Mouse (Mus musculus): ENCODE data around the gene Ifna4.

Ifna4 gene

DNA sequence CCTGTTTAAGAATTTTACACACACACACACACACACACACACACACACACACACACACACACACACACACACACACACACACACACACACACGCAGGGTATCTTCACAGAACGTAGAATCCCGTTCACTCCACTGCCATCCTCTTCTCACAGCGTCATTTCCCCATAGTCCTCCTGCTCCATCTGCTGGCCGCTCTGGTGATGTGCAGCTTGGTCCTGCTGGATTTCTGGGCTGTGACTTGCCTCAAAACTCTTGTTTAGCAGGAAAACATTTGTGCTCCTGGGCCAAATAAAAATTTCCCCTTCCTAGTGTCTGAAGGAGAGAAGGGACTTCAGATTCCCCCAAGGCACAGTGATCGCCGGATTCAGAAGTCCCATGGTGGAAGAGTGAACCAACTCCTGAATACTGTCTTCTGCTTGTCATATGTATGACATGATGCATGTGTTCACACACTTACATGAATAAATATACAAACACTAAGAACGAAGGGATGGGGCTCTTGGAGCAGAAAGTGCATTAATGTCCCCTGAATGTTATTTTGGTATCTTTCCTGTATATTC lies 25.8 kb downstream of the Ifna4 start:
- peak; percentile 83 for DNase-seq

DNA sequence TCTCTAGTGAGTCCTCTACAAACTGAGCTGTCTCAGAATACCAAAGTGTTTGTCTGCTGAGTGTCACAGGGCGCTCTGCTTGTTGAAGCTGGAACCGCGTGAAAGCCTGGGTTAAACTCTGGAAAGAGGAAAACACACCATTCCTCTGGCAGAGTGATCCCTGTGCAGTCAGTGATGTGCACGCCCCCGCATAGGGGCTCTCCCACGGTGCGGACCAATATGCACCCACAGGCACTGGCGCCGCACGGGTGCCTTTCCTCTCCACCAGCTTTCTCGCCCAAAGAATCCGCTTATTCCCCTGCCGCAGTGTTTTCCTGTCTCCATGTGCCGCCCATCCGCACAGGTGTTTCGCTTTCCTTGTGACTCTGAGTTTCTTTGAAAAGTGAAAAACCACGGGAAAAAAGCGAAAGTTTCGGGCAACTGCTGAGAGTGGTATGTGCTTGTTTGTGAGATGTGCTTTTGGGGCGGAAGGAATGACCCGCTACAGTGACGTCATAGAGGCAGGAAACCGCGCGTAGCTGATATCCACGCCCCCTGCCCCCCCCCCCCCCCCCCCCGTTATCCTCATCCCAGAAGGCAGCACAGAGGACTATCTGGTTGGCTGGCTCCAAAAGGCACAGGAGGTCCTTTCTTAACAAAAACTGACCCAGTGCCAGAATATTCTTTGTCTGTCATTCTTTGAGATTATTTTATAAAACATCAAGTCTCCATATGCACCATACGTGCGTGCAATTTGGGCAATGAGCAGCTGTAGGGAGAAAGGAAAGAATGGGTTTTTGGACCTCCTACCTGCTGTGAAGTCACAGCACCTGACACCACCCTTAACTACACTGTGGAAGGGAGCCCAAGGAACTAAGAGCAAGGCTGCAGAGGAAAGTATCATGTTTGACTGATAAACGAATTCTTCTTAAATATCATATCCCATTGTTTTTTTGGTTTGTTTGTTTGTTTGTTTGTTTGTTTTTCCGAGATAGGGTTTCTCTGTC lies 26.6 kb downstream of the Ifna4 start:
- DNase-seq = peak; percentile 34

DNA sequence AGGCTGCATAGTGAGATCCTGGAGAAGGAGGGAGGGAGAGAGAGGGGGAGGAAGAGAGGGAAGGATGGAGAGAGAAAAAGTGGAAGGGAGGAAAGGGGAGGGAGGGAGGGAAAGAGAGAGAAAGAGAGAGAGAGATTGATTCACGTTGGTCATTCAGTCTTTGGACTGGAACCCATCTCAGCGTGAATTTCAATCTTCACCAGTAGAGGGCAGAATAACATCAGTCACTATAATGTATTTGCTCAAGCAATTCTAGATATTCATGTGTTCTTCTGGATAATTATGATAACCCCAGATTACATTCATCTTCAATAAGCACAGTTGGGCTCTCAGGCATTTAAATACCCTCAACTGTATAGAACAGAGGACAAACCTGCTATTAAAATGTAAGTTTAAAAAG lies 31.0 kb downstream of the Ifna4 start:
- peak; percentile 76 for DNase-seq

DNA sequence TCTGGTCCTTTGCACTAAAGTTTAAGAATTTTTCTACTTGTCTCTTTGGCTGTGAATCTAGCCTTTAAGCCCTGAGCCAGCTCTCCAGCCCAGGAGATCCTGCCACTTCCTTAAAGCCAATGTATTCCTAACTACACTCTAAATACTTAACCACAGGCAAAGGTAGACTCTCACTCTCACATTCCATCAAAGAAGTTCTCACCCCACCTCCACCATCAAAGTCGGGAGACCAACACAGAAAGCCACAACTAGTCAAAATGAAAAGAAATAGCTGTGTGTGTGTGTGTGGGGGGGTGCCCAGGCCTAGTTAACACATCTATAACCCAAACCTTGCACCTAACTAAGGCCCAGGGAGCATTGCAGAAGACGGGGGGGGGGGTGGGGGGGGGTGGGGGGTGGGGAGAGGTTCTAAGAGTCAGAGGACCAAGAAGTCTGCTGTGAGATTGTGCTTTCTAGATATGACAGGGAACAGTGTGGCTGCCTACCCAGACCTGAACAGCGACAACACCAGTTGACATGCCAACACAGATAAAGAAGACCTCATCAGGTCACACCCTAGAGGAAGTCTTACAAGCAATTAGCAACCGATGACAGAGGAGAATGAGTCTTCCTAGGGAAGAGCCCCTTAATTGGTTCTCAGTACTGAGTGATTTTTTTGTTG lies 33.9 kb downstream of the Ifna4 start:
- no peak for DNase-seq

DNA sequence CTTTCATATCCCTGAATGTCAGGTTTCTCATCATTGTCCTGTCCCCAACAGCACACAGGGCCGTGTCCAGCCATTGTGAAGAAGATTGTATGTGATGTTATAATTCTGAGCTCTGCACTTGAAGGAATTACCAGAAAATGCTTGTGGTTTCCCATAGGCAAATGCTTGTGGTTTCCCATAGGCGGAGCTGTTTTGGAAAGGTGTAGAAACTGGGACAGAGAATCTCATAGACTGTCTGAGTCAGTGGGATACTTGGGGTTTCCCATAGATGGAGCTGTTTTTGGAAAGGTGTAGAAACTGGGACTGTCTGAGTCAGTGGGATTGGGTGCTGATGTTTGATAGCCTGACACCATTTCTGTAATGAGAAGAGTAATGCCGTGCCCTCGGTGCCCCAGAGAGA lies 34.9 kb downstream of the Ifna4 start:
- no peak for DNase-seq

DNA sequence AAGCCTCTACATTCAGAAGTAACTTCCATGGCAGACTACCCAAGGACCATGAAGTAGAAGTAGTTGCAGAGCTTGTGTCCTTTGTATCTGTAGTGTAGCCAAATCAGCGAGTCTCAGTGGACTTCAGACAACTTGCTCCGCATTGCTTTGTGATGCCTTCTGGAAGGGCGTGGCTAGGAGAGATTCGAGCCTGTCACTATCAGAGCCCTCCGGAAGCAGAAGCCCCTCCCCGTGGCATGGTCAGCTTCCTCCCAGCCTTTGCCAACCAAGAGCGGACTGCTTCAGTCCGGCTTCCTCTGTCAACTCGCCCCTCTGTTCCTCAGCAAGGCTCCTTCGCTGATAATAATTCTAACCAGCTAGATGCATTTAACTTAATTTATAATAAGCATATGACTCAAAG lies 36.6 kb downstream of the Ifna4 start:
- DNase-seq = no peak

DNA sequence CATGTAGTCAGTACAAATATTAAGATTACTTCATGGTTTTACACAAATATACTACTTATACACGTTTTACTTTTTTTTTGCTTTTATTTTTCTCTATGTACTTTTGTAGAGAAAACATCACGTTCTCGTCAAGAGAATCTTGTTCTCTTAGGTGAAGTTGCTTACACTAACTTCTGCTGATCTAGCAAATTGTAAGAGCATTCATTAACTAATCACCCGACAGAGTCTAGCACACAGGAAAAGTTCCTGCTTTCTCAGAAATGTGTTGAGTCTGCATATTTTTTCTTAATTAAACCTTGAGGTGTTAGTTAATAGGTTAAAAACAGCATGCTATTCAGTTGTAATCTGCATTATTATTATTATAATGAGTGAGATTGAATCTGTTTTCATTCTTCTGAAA lies 37.1 kb downstream of the Ifna4 start:
- no peak for DNase-seq

DNA sequence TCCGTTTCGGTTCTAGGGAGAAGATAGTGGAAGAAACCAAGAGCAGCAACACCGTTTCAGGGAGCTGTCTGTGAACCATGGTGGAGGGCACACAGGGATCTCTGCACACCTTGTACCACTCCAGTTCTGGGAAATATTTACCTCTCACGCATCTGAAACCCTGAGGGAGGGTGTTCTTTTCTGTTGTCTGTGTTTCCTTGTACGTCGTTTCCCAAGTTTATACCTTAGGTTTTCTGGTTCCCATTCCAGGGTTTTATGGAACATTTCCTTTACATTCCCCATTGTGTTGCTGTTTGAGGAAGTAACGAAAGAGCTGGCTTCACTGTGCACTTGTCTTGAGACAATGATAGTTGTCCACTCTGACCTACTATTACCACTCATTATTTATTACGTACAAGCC lies 38.4 kb downstream of the Ifna4 start, which contains the start of gene Ifne:
Gene Ifne, minus strand, starts transcription at position 101 of the 400 bp plus-strand sequence.
- no peak for DNase-seq

DNA sequence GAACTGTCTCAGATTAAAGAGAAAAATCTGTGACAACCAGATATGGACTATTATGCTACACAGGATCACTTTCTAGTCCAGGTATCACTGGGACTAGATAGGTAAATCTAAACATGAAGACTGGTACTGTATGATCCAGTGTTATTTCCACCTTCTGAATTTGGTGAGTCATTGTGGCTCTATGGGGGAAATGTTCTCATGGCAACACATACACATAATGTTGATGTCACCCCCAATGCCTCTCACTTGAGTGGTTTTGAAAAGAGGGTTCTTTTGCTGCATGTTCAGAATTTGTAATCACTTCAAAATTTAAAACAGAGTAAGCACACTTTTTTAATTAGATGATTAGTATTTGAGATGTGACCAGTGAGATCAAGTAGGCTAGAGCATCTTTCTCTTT lies 46.6 kb downstream of the Ifna4 start:
- no peak for DNase-seq
